Mouse (Mus musculus): ENCODE measurements around the gene Pik3ap1.

DNA sequence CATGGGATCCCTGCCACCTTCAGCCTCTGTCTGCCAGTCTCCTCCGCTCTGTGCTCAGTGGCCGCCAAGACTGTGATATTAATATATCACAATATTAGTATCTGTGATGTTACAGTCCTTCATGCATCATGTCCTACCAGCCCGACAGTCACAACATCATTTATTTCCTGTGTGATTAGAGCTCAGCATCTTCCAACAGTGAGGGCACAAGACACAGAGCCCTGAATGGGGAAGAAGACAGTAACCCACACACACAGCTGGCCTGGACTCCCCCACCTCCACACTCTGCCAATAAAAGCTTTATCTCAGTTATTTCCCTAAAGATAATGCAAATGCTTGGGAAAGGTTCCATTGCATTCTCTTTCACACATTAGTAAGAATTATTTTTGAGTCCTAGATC lies 35.3 kb downstream of the Pik3ap1 start:
- TF ChIP-seq CTCF (IDR thresholded peaks at IDR 0.05; ENCODE audit: low read depth, low read length) (no peak), GATA1 (IDR thresholded peaks at IDR 0.05; ENCODE audit: borderline replicate concordance, low read length) (no peak), POLR2AphosphoS5 (IDR thresholded peaks at IDR 0.05; ENCODE audit: insufficient replicate concordance, low read depth, low read length) (no peak), GATA2 (IDR thresholded peaks at IDR 0.05; ENCODE audit: borderline replicate concordance, low read depth, low read length) (no peak), TAL1 (conservative IDR thresholded peaks at IDR 0.05; ENCODE audit: low read depth, low read length) (no peak)
